Mouse (Mus musculus) embryonic fibroblast, embryonic 13.5 days (primary cell): ENCODE measurements around the gene Trpm3.

Experiments used
- CTCF ChIP-seq: IDR thresholded peaks from 2 replicates; pipeline ENCODE4 v1.5.1; 2011; ENCODE audit warnings: mild to moderate bottlenecking, control low read depth, low read length, moderate library complexity, borderline replicate concordance; ENCODE audit not compliant: insufficient read depth
- POLR2A ChIP-seq: IDR thresholded peaks from 2 replicates; pipeline ENCODE4 v1.6.1; 2011; ENCODE audit warnings: low read depth, mild to moderate bottlenecking, control low read depth, low read length, moderate library complexity

DNA sequence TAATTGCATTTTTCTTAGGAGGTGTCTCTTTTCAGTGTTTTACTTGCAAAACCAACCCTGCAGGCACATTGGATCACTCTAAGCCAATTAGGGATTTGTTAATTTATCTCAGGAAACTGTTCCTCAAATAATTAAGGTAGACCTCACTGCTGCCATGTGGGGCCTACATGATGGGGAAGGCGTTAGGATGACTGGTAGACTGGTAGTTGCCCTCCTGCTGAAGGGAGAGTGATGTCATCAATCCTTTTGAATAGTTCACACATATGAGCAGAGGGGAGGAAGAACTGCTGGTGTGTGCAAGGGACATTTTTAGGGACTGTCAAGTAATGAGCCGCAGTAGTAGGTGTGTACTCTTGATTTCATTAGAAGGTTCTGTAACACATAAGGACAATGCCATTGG lies 472.8 kb downstream of the Trpm3 start:
- TF ChIP-seq POLR2A (no peak), CTCF (no peak)
